Mouse (Mus musculus) lung, postnatal 36 days (tissue): ENCODE data around the gene Endou.

Experiments
- DNase-seq: peaks from one replicate; pipeline ENCODE4 v3.0.0; 2022; ENCODE audit warnings: mixed read lengths

Endou gene

GRCm38 (mm10) chr15:97731111-97731510, at the start of gene Endou:
TSS of gene Endou (minus strand) at chr15:97731339.
- no peak for DNase-seq

DNA sequence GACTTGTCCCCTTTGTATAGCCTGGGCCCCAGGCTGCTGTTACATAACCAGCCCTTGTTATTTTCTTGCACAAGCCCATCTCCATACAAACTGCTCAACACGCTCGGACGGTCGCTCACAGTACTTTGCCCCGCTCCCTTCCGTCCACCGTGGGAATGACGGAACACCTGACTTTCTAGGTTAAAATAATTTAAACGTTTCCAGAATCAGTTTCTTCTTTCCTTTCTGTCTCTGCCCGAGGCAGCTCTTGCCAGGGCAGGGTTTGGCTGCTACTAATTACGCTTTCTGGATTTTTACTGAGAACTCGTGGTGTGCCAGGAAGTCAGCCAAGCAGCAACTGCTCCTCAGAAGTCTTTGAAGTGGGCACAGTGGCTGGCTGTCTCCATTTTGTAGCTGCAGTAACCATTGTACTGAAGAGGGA, 49.5 kb upstream of the Endou start:
- peak; percentile 65 for DNase-seq

GRCm38 (mm10) chr15:97779576-97779975, 48.4 kb upstream of the Endou start:
- no peak for DNase-seq

GRCm38 (mm10) chr15:97778311-97779098, 47.4 kb upstream of the Endou start, which contains the start of gene Slc48a1:
TSS of gene Slc48a1 (plus strand) at chr15:97778520.
- peak; percentile 72 for DNase-seq

DNA sequence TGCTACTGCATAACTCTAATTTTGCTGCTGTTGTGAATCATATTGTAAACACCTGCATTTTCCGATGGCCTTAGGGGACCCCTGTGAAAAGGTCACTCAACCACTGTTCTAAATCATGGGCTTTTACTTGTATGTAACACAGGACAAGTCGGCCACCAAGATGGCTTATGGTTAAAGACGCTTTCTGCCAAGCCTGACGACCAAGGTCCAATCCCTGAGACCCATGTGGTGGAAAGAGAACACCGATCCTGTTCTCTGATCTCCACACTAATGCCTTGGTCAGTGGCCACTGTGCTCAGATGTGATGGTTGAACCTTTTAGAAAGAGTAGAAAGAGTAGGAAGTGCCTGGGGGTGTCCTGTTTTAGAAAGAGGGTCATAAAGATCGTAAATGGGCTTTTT, 45.8 kb upstream of the Endou start:
- no peak for DNase-seq

GRCm38 (mm10) chr15:97776514-97776913, 45.4 kb upstream of the Endou start:
- DNase-seq, result peak; percentile 89

DNA sequence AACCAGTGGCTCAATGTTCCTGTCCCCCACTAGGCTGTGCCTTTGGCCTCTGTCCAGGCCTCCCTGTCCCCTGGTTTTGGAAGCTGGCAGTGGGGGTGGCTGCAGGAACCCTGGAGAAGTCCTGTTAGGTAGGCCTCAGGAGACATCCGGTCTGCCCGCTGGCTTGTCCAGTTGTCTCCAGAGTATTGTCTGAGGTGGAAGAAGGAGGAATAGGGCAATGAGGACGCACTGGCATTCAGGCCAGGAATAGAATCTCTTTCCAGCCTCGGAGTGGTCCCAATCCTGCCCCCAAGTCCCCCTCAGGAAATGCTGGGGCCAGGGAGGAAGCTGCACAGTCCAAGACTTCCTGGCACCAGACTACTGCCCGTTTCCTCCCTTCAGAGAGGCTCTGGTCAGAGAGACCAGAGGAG, 42.8 kb upstream of the Endou start:
- peak; percentile 68 for DNase-seq

GRCm38 (mm10) chr15:97773108-97773507, 42.0 kb upstream of the Endou start:
- peak; percentile 94 for DNase-seq

GRCm38 (mm10) chr15:97770280-97770679, 39.1 kb upstream of the Endou start:
- DNase-seq, result no peak

DNA sequence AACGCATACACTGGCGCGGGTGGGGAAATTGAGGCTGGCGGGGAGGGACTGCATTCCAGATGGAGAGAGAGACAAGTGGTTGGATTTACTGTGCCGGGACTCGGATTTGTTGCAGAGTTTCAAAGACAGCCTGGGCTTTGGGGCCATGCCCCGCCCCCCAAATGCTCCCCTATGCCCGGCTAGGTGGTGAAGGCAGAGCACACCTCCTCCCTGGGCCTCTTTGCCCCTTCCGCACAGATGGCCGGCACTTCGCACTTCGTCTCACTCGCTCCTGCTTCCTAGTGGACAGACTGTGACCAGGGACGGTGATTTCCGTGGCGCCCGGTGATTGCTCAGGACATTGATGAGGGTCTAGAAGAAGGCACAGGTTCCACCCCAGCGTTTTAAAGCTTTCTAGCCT, 37.1 kb upstream of the Endou start:
- peak; percentile 72 for DNase-seq

DNA sequence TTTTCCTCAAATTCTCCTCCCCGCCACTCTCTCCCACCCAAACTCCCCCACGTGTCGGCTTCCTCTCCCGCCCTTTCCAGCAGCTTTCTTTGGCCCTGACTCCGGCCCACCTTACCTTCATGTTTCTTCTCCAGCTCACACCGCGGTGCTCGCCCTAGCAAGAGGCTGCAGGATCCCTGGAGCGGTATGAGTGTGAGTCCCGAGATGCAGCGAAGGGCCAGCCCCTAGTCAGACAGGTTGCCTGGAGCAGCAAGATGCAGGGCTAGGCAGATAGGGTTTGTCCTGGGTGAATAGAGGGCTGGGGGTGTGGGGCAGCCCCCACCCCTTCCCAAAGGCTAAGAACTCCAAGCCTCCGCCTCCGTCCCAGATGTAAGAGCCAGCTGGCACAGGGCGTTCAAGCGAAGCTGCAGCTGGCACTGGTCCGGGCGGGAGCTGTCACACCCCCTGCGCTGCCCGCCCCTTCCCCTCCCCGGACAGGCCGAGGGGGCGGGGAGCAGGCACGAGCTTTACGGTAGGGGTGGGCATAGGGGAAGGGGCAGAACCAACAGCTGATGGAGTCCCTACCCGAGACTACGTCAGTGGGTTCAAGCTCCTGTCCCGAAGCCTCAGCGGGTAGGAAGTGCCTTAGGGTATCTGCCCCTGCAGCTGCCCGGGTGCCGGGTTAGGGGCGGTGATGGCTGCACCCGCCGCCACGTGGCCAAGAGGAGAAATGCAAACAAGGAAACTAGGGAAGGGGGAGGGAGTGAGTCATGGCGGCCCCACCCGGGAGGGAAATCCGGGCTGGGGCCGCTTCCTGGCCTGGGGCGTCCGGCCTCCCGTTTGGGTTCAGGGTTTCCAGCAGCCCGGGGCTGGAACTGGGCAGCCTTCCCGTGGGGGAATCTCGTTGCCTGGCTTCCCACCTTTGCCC, 36.4 kb upstream of the Endou start, which contains the start of gene Rapgef3:
Gene Rapgef3, minus strand, starts transcription at position 693 of the 907 bp plus-strand sequence.
- peak; percentile 93 for DNase-seq

DNA sequence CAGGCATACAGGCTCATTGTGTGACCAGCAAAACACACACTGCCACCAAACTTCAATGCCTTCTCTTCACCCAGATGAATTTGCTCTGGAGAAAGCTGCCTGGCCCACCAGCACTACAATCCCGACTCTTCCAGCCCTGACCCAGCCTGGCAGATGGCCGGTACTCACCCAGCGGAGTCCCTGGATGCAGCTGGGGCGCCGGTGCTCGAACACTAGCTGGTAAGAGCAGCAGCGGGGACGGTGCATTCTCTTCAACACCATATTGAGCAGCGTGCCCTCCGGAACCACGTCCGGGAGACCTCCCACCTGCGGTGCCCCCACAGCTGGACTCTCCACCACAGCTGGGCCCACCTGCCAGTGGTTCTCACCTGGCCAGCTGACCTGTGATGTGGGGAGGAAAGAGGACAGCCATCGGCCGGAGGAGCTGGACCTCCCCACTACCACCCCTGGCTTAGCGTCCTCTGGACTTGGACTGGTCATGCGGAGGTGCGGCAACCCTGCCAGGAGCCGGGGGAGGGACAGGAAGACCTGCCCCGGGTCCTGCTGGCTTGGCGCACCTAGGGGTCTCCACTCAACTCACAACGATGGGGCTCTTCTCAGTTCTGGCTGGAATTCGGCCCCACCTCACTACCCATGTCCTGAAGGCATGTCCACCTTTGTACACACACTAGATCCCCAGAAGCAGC, 35.6 kb upstream of the Endou start:
- peak; percentile 53 for DNase-seq

DNA sequence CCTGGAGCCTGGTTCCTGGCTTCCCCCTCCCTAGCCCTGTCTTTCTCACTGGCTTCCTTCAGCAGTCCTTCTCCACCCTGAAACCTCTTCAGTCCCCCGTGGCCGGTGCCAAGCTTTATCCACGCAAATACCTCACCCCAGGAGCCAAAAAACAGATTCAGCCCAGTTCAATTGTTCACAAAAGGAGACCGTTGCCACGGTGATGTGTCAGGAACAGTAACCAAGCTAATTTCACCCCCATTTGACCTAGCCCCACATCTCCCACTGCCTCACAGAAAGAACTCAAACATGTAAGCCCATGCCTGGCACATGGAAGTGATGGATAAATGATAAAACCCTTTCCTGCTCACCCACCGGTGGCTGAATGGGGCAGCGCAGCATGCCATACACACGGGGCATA, 35.1 kb upstream of the Endou start:
- DNase-seq, result no peak

DNA sequence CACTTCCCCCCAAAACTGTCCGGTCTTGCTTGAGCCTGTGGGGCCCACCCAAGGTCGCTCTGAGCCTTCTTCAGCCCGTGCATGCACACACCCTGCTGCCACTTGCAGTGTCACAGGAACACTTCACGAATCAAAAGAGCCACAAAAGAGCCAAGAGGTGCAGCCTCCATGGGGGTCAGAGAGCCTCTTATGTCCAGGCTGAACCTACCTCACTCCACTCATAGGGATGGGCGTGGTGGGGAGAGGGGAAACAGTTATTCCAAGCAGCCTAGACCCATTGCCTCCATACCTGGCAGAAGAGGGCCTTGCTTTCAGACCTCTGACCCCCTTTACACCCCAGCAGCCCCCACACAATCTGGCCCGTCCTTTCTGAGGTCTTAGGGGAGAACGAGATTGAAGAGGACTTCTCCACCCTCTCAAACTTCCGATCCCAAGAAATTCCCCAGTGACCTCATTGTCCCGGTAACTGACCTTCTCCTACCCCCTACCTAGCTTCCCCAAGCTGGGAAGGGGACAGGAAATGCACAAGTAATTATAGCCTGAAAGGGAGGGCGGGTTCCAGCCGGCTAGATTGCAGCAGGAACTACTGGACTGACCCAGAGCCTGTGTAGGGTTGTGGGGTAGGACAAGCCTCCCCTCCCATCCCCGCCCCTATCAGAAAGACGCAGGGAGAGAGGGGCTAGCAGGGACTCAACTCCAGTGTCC, 34.1 kb upstream of the Endou start:
- DNase-seq, result peak; percentile 75

GRCm38 (mm10) chr15:97764532-97764931, 33.4 kb upstream of the Endou start:
- DNase-seq, result no peak

GRCm38 (mm10) chr15:97763256-97764049, 32.3 kb upstream of the Endou start:
- no peak for DNase-seq

GRCm38 (mm10) chr15:97762733-97763132, 31.6 kb upstream of the Endou start:
- DNase-seq, result peak; percentile 91

DNA sequence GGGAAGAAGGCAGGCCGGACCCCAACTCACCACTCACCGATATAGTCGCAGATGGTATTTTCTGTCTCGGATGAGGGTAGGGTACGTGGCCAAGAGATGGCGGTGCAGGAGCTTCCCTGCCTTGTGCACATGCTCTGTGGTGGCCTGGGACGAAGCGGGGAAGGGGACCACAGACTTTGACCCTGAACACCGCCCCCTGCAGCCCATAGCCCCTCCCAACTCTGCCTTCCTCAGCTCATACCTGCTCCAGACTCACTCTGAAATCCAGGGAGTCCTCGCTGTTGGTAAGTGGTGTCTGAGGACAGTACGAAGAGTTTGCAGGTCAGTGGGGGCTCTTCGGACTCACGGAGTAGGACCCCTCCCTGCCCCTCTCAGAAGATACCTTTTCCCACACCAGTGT, 30.3 kb upstream of the Endou start:
- DNase-seq, result no peak

- no peak for DNase-seq
Observed at GRCm38 (mm10) chr15:97760952-97761351, 29.8 kb upstream of the Endou start.

DNA sequence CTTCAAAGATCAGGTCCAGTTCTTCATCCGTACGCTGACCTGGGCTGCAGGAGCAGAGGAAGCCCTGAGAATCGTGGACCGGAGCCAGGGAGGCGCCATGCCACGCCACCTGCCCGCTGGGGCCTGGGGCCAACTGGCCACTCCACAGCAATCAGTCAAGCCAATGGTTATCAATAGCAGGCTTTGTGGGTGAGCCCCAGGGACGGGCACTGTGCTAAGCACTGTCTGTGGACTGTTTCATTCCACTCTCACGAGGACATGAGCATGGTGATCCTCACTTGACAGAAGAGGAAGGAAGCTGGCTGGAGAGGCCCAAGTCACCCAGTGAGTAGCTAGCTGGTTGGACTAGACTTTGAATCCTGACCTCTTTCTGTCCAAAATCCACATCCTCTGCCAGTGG, 28.9 kb upstream of the Endou start:
- no peak for DNase-seq

- no peak for DNase-seq
Observed at GRCm38 (mm10) chr15:97755361-97755760, 24.2 kb upstream of the Endou start.

DNA sequence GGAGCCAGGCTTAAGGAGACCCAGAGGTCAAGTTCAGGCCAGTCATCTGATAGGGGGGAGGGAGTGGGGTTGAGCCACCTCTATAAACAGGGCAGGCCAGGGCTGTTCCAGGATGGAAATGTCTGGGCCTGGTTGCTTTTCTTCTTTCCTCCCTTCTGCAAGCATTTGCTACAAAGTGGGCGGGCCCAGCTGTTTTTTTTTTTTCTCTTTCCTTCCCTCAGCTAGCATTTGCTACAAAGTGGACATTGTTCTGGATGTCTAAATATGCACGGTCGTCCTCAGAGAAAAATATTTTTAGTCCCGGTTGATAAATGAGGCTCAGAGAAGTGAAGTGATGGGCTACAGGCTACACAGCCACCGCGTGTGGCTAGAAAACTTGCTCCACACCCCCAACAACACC, 23.3 kb upstream of the Endou start:
- no peak for DNase-seq
